Mouse (Mus musculus): Measurements from ENCODE around the gene Umod. TPM values are rescaled to one million over a fixed set of nuclear protein-coding genes. Genes with fewer than 3 reads are reported as not detected.

The Umod gene
- total and polyA plus RNA-seq, 2 experiments from 2014 or later, result not detected

GRCm38 (mm10) chr7:119441938-119442337 is 37.1 kb downstream of the Umod start:
- TF ChIP-seq CTCF (IDR thresholded peaks at IDR 0.05; ENCODE audit: low read depth), result no peak
- no peak for TF ChIP-seq EP300 (IDR thresholded peaks at IDR 0.05; ENCODE audit: low read depth)
- Histone ChIP-seq H3K4me2 (ENCODE audit: low read depth, low read length) (no peak overlapping the region), H3K9me3 (replicated peaks; ENCODE audit: control insufficient read depth, low read length) (no peaks in the 10 kb centered on the region), H3K4me1 (ENCODE audit: control insufficient read depth, insufficient read depth) (no peaks in the 10 kb centered on the region), H3K27ac (ENCODE audit: low read depth) (no peak overlapping the region), H3K36me3 (replicated peaks; ENCODE audit: control insufficient read depth, insufficient read depth, low read length) (no peaks in the 10 kb centered on the region), H3K27me3 (ENCODE audit: control insufficient read depth, insufficient read depth, low read length) (no peaks in the 10 kb centered on the region), H3K9ac (replicated peaks; ENCODE audit: low read depth, low read length) (no peak overlapping the region), H3K4me3 (ENCODE audit: low read depth, low read length) (no peak overlapping the region)
- WGBS, result 48% methylated on average over 1 of the region's 1 CpGs
- no peak for DNase-seq (ENCODE audit: low spot score)
- no peak for ATAC-seq (ENCODE audit: insufficient read depth, low read depth)

GRCm38 (mm10) chr7:119427180-119427616 is 51.9 kb downstream of the Umod start:
- no peak for ATAC-seq (ENCODE audit: insufficient read depth, low read depth)
- TF ChIP-seq CTCF (IDR thresholded peaks at IDR 0.05; ENCODE audit: low read depth), result peak; percentile 28
- no peak for TF ChIP-seq EP300 (IDR thresholded peaks at IDR 0.05; ENCODE audit: low read depth)
- 18% methylated on average over 6 of the region's 6 CpGs for WGBS
- DNase-seq (ENCODE audit: low spot score), result no peak
- no peak overlapping the region for H3K4me3 ChIP-seq (ENCODE audit: low read depth, low read length)
- H3K4me1 ChIP-seq (ENCODE audit: control insufficient read depth, insufficient read depth), result no peaks in the 10 kb centered on the region
- H3K36me3 ChIP-seq (replicated peaks; ENCODE audit: control insufficient read depth, insufficient read depth, low read length), result no peaks in the 10 kb centered on the region
- H3K9me3 ChIP-seq (replicated peaks; ENCODE audit: control insufficient read depth, low read length), result no peaks in the 10 kb centered on the region
- no peak overlapping the region for H3K4me2 ChIP-seq (ENCODE audit: low read depth, low read length)
- no peak overlapping the region for H3K27ac ChIP-seq (ENCODE audit: low read depth)
- H3K27me3 ChIP-seq (ENCODE audit: control insufficient read depth, insufficient read depth, low read length), result no peaks in the 10 kb centered on the region
- no peak overlapping the region for H3K9ac ChIP-seq (replicated peaks; ENCODE audit: low read depth, low read length)

GRCm38 (mm10) chr7:119420730-119421129 is 58.4 kb downstream of the Umod start:
- no peak overlapping the region for H3K27ac ChIP-seq (ENCODE audit: low read depth)
- WGBS, result 3% methylated on average over 2 of the region's 2 CpGs
- ATAC-seq (ENCODE audit: insufficient read depth, low read depth) (no peak), DNase-seq (ENCODE audit: low spot score) (no peak)
- no peak overlapping the region for H3K4me3 ChIP-seq (ENCODE audit: low read depth, low read length)
- no peak for TF ChIP-seq EP300 (IDR thresholded peaks at IDR 0.05; ENCODE audit: low read depth)
- TF ChIP-seq CTCF (IDR thresholded peaks at IDR 0.05; ENCODE audit: low read depth), result no peak
- H3K27me3 ChIP-seq (ENCODE audit: control insufficient read depth, insufficient read depth, low read length), result no peaks in the 10 kb centered on the region
- no peaks in the 10 kb centered on the region for H3K36me3 ChIP-seq (replicated peaks; ENCODE audit: control insufficient read depth, insufficient read depth, low read length)
- H3K4me1 ChIP-seq (ENCODE audit: control insufficient read depth, insufficient read depth), result no peaks in the 10 kb centered on the region
- no peak overlapping the region for H3K9ac ChIP-seq (replicated peaks; ENCODE audit: low read depth, low read length)
- no peak overlapping the region for H3K4me2 ChIP-seq (ENCODE audit: low read depth, low read length)
- no peaks in the 10 kb centered on the region for H3K9me3 ChIP-seq (replicated peaks; ENCODE audit: control insufficient read depth, low read length)

- no peak for ATAC-seq (ENCODE audit: insufficient read depth, low read depth)
- 60% methylated on average over 1 of the region's 1 CpGs for WGBS
- no peak for TF ChIP-seq CTCF (IDR thresholded peaks at IDR 0.05; ENCODE audit: low read depth)
- TF ChIP-seq EP300 (IDR thresholded peaks at IDR 0.05; ENCODE audit: low read depth), result no peak
Observed at GRCm38 (mm10) chr7:119418523-119418922, 60.6 kb downstream of the Umod start.

More at GRCm38 (mm10) chr7:119418523-119418922, 60.6 kb downstream of the Umod start:
- Histone ChIP-seq H3K9me3 (replicated peaks; ENCODE audit: control insufficient read depth, low read length) (no peaks in the 10 kb centered on the region), H3K4me2 (ENCODE audit: low read depth, low read length) (no peak overlapping the region), H3K4me1 (ENCODE audit: control insufficient read depth, insufficient read depth) (no peaks in the 10 kb centered on the region), H3K36me3 (replicated peaks; ENCODE audit: control insufficient read depth, insufficient read depth, low read length) (no peaks in the 10 kb centered on the region), H3K27me3 (ENCODE audit: control insufficient read depth, insufficient read depth, low read length) (no peaks in the 10 kb centered on the region), H3K27ac (ENCODE audit: low read depth) (no peak overlapping the region), H3K9ac (replicated peaks; ENCODE audit: low read depth, low read length) (no peak overlapping the region), H3K4me3 (ENCODE audit: low read depth, low read length) (no peak overlapping the region)
- no peak for DNase-seq (ENCODE audit: low spot score)

Other genes with a start within 250 kb of the Umod start
- gene Gp2, start 20.0 kb downstream of the Umod start, total RNA-seq (2014; rRNA removed; ENCODE audit: low replicate concordance), result not detected in 2 replicates
- 0.65 TPM in 1 of 2 replicates, not detected in the other for gene Gp2, start 20.0 kb downstream of the Umod start, polyA plus RNA-seq (2015; fragmentation: Nextera tagmentation; extraction: Ambion mirVana)
- gene Acsm5, start 40.2 kb upstream of the Umod start, total RNA-seq (2014; rRNA removed; ENCODE audit: low replicate concordance), result not detected in 2 replicates
- gene Acsm5, start 40.2 kb upstream of the Umod start, polyA plus RNA-seq (2015; fragmentation: Nextera tagmentation; extraction: Ambion mirVana), result not detected in 2 replicates
- not detected in 2 replicates for gene Pdilt, start 44.2 kb upstream of the Umod start, total RNA-seq (2014; rRNA removed; ENCODE audit: low replicate concordance)
- not detected in 2 replicates for gene Pdilt, start 44.2 kb upstream of the Umod start, polyA plus RNA-seq (2015; fragmentation: Nextera tagmentation; extraction: Ambion mirVana)
- gene Acsm2, start 75.1 kb upstream of the Umod start, total RNA-seq (2014; rRNA removed; ENCODE audit: low replicate concordance), result not detected in 2 replicates
- not detected in 2 replicates for gene Acsm2, start 75.1 kb upstream of the Umod start, polyA plus RNA-seq (2015; fragmentation: Nextera tagmentation; extraction: Ambion mirVana)
- not detected in 2 replicates for gene Acsm1, start 127.7 kb upstream of the Umod start, total RNA-seq (2014; rRNA removed; ENCODE audit: low replicate concordance)
- 0.05 and 0.48 TPM in 2 replicates for gene Acsm1, start 127.7 kb upstream of the Umod start, polyA plus RNA-seq (2015; fragmentation: Nextera tagmentation; extraction: Ambion mirVana)
- not detected in 2 replicates for gene Acsm4, start 210.7 kb upstream of the Umod start, total RNA-seq (2014; rRNA removed; ENCODE audit: low replicate concordance)
- not detected in 2 replicates for gene Acsm4, start 210.7 kb upstream of the Umod start, polyA plus RNA-seq (2015; fragmentation: Nextera tagmentation; extraction: Ambion mirVana)
- gene Thumpd1, start 241.5 kb upstream of the Umod start, total RNA-seq (2014; rRNA removed; ENCODE audit: low replicate concordance), result 15.8 and 21.1 TPM in 2 replicates
- 29.9 and 32.8 TPM in 2 replicates for gene Thumpd1, start 241.5 kb upstream of the Umod start, polyA plus RNA-seq (2015; fragmentation: Nextera tagmentation; extraction: Ambion mirVana)